Mouse (Mus musculus): ENCODE results near the gene Myh3. TPM values are rescaled to one million over a fixed set of nuclear protein-coding genes. Genes with fewer than 3 reads are reported as not detected.

The Myh3 gene
- total RNA-seq, 1 experiment from 2014 or later: not detected

DNA sequence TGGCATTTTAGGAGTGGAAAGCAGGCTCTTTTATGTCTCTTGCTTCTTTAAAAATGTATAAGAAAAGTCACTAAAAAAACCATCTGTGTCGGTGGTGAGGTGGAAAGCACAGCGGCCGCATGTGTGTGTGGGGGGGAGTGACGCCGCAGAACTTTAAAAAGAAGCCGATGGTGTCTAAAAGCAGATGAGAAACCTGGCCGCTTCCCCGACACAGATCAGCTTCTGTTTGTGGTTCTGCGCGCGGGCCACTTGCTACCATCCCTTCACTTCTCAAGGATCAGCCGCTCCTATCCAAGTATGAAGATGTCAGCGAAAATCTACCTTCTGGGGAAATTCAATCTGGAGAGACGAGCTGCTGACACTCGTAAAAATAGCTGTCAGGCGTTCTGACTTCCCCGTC lies 47.3 kb downstream of the Myh3 start:
- no peak for ATAC-seq (ENCODE audit: extremely low read depth, insufficient number of reproducible peaks, low FRiP score, poor library complexity, severe bottlenecking)

DNA sequence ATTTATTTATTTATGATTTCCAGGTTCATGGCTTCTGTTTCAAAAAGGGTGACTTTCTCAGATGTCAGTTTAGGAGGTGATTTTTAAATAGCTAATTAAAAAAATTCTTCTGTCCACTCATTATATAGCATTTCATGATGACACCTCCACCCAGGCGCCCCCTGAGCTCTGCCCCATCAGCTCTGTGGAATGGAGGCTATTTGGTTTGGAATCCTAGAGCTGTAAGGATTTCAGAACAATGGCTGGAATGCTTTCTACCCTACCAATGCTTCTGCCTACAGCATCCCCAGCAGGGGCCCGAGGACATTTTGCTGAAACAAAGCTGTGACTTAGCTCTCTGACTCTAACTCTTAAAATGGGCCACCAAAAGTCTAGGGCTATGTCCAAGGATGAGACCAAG lies 55.4 kb downstream of the Myh3 start:
- ATAC-seq (ENCODE audit: extremely low read depth, insufficient number of reproducible peaks, low FRiP score, poor library complexity, severe bottlenecking): no peak

GRCm38 (mm10) chr11:67134654-67135053 lies 56.6 kb downstream of the Myh3 start:
- no peak for ATAC-seq (ENCODE audit: extremely low read depth, insufficient number of reproducible peaks, low FRiP score, poor library complexity, severe bottlenecking)

DNA sequence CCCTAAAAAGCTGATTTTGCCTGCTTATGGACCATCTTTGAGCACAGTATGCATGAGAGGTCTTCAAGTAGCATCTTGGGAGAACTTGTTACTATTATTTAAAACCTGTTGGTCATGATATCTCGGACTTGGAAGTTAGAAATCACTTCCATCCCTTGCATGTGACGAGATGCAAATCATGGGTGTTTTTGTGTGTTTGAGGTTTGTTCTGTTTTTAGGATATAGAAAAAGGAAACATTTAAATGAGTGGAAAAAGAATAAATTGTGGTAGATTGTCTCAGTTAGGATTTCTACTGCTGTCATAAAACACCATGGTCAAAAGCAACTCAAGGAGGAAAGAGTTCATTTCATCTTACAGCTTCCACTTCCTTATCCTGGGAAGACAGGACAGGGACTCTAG lies 57.4 kb downstream of the Myh3 start:
- no peak for ATAC-seq (ENCODE audit: extremely low read depth, insufficient number of reproducible peaks, low FRiP score, poor library complexity, severe bottlenecking)

- no peak for ATAC-seq (ENCODE audit: extremely low read depth, insufficient number of reproducible peaks, low FRiP score, poor library complexity, severe bottlenecking)
Measured at GRCm38 (mm10) chr11:67139556-67139955, 61.5 kb downstream of the Myh3 start.

DNA sequence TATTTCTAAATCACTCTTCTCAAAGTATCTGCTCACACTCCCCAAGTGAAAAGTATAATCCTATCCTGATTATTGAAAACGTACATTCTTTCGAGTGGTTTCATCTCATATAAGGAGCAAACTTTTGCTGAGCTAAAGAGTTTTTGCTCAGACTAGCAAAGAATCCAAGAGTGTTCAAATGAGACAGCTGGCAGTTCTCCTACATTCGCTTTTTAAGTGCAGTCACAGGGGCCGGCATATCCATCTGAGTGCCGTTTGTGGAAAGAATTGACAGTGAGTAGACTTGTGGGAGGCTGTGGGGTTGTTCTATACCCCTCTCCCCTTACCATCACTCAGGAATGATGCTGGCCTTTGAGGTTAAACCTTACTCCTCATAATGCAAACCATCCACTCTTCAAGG lies 62.1 kb downstream of the Myh3 start:
- ATAC-seq (ENCODE audit: extremely low read depth, insufficient number of reproducible peaks, low FRiP score, poor library complexity, severe bottlenecking): no peak

- no peak for ATAC-seq (ENCODE audit: extremely low read depth, insufficient number of reproducible peaks, low FRiP score, poor library complexity, severe bottlenecking)
Measured at GRCm38 (mm10) chr11:67141031-67141430, 62.9 kb downstream of the Myh3 start.

GRCm38 (mm10) chr11:67142047-67142446 lies 63.9 kb downstream of the Myh3 start:
- ATAC-seq (ENCODE audit: extremely low read depth, insufficient number of reproducible peaks, low FRiP score, poor library complexity, severe bottlenecking): no peak

- ATAC-seq (ENCODE audit: extremely low read depth, insufficient number of reproducible peaks, low FRiP score, poor library complexity, severe bottlenecking): no peak
Measured at GRCm38 (mm10) chr11:67143065-67143464, 65.0 kb downstream of the Myh3 start.

- ATAC-seq (ENCODE audit: extremely low read depth, insufficient number of reproducible peaks, low FRiP score, poor library complexity, severe bottlenecking): no peak
Measured at GRCm38 (mm10) chr11:67143863-67144498, 65.9 kb downstream of the Myh3 start.

- no peak for ATAC-seq (ENCODE audit: extremely low read depth, insufficient number of reproducible peaks, low FRiP score, poor library complexity, severe bottlenecking)
Measured at GRCm38 (mm10) chr11:67144559-67145265, 66.6 kb downstream of the Myh3 start.

GRCm38 (mm10) chr11:67145482-67146408 lies 67.6 kb downstream of the Myh3 start:
- ATAC-seq (ENCODE audit: extremely low read depth, insufficient number of reproducible peaks, low FRiP score, poor library complexity, severe bottlenecking): no peak

DNA sequence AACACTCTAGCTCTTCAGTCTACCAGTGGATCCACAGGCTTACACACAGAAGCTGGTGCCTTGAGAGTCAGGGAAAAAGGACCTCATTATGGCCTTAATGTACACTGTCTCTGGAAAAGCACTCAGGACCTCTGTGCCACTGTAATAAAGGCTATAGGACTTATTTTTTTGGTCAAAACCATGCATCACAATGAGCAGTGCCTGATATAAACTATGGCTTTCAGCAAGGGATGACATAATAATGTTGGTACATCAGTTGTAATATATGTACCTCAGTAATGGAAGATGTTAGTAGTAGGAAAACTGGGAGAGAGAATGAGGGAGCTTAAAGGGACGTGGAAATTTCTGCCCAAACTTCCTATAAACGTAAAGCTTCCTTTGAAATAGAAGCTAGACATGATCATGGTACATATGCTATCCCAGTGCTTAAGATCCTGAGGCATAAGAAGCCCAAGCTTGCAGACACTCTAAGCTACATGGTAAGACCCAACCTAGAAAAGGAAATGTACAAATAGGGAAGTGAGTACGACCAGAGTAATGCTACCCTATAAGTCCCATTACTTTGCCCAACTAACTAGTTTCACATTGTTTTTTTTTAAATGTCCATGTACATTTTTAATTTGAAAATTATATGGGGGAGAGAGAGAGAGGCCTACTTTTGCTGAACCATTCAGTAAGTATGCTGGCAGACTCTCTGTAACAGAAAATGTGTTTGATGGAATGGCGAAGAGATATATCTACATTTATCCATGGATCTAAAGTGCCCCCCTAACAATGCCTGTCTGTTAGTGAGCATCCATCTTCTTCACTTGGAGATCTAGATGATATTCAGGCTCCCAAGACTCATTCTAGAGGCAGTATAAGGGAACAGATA lies 68.5 kb downstream of the Myh3 start:
- no peak for ATAC-seq (ENCODE audit: extremely low read depth, insufficient number of reproducible peaks, low FRiP score, poor library complexity, severe bottlenecking)

DNA sequence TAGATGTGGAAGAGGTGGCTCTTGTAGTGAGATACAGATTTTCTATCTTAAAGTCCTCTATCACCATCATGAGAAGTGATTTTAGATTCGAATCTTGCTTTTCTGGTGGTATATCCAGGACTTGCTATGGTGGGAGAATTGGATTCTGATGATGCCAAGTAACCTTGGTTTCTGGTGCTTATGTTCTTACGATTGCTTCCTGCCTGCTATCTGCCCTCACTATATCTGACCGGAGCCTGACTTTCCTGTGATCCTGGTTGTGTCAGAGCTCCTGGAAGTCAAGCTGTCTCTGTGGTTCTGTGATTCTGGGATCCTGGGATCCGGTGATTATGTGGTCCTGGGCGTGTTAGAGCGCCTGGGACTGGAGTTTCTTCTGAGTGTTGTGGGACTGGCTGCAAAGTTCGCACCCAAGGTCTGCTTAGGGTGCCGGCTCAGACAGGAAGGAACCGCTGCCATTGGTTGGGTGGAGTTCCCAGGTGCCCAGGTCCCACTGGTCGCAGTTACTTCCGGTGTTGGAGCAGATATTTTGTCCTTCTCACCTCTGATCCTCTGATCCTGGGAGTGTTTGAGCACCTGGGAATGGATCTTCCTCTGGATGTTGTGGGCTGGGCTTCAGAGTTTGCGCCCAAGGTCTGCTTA lies 69.3 kb downstream of the Myh3 start:
- ATAC-seq (ENCODE audit: extremely low read depth, insufficient number of reproducible peaks, low FRiP score, poor library complexity, severe bottlenecking): no peak

DNA sequence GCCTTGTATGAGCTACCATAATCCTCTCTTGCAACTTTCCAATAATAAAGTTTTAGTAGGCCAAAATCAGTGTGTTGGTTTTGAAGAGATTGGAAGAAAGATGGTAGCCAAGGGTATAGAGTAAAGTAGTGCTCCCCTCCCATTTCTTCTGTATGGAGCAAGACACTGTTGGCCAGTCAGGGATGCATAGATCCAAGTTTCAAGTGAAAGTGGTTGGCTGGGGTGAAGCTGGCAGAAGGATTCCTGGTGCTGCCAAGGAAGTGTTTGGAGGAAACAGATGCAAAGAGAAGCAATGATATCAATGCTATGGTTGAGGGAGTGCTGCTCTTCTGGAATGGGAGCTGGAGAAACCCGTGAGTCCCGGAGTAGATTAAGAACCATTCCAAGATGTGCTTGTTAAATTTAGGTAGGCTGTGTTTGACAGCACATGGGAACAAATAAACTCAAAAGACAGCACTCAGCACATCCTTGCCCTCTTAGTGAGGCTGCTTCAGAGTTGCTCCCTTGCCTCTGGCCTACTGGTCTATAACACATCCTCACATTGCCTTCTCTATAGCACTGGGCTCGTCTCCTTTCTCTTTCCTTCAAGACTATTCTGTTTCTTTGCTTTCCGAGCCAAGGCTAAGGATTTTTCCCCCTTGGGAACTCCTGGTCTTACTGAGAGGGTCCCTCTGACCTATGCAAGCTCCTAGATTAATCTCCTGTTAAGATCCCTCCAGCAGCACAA lies 70.3 kb downstream of the Myh3 start:
- ATAC-seq (ENCODE audit: extremely low read depth, insufficient number of reproducible peaks, low FRiP score, poor library complexity, severe bottlenecking): no peak

DNA sequence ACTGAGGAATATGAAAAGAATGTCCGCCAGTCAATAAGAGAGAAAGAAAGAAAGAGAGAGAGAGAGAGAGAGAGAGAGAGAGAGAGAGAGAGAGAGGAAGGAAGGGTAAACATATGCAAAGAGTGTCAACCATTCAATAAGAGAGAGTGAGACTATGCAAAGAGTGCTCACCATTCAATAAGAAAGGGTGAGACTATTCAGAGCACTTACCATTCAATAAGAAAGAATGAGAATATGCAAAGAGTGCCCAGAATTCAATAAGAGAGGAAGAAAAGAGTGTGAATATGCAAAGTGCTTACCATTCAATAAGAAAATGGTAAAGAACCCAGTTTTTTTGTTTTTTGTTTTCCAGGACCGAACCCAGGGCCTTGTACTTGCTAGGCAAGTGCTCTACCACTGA lies 72.1 kb downstream of the Myh3 start:
- no peak for ATAC-seq (ENCODE audit: extremely low read depth, insufficient number of reproducible peaks, low FRiP score, poor library complexity, severe bottlenecking)

DNA sequence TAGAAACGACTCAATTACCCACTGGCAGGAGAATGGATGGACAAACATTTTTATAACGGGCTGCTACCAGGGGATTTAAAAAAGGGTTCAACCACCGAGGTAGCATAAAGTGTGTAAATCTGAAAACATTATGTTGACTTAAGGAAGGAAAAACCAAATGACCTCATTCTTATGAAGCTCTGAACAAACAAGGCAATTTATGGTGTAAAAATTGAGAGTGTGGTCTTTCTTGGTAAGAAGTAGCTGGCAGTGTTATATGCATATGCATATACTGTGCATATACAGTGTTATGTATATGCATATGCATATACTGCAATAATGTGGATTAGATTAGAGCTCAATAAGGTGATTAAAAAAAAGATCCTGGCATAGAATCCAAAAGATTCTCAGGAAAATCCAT lies 73.1 kb downstream of the Myh3 start:
- no peak for ATAC-seq (ENCODE audit: extremely low read depth, insufficient number of reproducible peaks, low FRiP score, poor library complexity, severe bottlenecking)

Data from neutrophil, adult 5-6 weeks (primary cell).